Mouse (Mus musculus) hindbrain, embryonic 12.5 days (tissue): ENCODE measurements around the gene Mfap4. TPM values are rescaled to one million over a fixed set of nuclear protein-coding genes. Genes with fewer than 3 reads are reported as not detected.

Experiments used
- ATAC-seq: fragments of 200-750 bp; cut with Nextera tagmentation; 2 replicates; pipeline ENCODE4 v1.8.0; 2017; ENCODE audit warnings: moderate TSS enrichment; ENCODE audit not compliant: low FRiP score
- H3K27ac ChIP-seq: fragments of 300-500 bp; sonication (generic); 2 replicates; pipeline ENCODE4 v1.5.1; 2016; ENCODE audit warnings: mild to moderate bottlenecking
- H3K27me3 ChIP-seq: fragments of 300-500 bp; sonication (generic); 2 replicates; pipeline ENCODE4 v1.6.1; 2016; ENCODE audit warnings: mild to moderate bottlenecking
- H3K36me3 ChIP-seq: fragments of 300-500 bp; sonication (generic); 2 replicates; pipeline ENCODE4 v1.6.1; 2016; ENCODE audit warnings: mild to moderate bottlenecking
- H3K4me1 ChIP-seq: fragments of 300-500 bp; sonication (generic); 2 replicates; pipeline ENCODE4 v1.6.1; 2016
- H3K4me2 ChIP-seq: fragments of 300-500 bp; sonication (generic); replicated peaks from 2 replicates; pipeline ENCODE4 v1.6.1; 2016; ENCODE audit warnings: mild to moderate bottlenecking
- H3K4me3 ChIP-seq: fragments of 300-500 bp; sonication (generic); 2 replicates; pipeline ENCODE4 v1.5.1; 2016; ENCODE audit warnings: mild to moderate bottlenecking
- H3K9ac ChIP-seq: fragments of 300-500 bp; sonication (generic); 2 replicates; pipeline ENCODE4 v1.6.1; 2016; ENCODE audit warnings: mild to moderate bottlenecking, moderate library complexity
- H3K9me3 ChIP-seq: fragments of 300-500 bp; sonication (generic); replicated peaks from 2 replicates; pipeline ENCODE4 v1.6.1; 2016; ENCODE audit warnings: mild to moderate bottlenecking
- WGBS: fragments of 180-500 bp; shearing (Covaris S2); methylation state at CpG from one replicate; pipeline ENCODE4 v1.1.7; 2016; 5-methylcytosine and 5-hydroxymethylcytosine counted together
- polyA plus RNA-seq: library from polyadenylated mRNA; unstranded; fragments of >200 nt; fragmentation: Nextera tagmentation; extraction: Ambion mirVana; gene quantifications from 2 replicates; pipeline ENCODE4 v1.2.1, GENCODE M21; 2016

Gene Mfap4
- 131 and 160 TPM in 2 replicates for polyA plus RNA-seq

DNA sequence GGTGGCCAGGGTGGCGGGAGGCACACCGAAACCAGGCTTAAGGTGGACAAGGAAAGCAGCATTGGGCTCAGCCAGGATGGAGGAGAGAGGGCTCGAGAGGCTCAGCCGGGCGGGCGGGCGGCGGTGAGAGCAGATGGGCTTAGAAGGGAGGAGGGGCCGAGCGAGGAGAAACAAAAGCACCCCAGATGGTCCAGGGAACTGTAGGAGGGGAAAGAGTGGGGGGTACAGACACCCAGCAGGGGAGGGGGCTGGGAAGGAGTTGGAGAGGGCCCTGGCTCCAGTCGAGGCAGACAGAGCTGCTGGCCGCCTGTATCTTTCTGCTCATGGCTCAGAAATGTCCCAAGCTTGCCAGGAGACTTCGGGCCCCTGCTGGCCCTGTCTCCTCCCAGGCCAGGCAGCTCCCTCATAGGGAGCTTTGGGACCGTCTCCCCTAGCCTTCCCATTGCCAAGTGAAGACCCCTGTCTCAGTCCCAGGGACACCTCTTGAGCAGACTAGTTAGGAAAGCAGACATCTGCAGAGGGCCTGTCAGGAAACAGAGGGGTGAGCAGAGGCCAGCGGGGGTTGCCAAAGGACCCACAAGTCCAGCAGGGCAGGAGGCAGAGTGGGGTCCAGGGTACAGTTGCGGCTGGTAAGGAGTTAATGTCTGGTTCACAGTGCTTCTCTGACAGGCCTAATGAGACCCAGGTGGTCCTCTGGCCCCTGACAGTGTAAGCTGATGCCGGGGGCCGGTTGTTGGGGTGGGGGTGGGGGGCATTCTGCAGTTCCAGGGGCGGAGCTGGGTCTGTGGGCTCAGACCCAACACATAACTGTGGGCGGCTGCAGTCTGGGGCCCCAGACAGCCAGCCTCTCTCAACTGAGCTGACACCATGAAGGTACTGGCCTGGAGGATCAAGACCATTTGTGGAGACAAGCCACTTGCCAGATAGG lies at the start of gene Mfap4:
Mfap4 (plus strand) TSS at position 819 of the 928 bp plus-strand sequence.
- Histone ChIP-seq H3K9ac (peak within 1 kb of the TSS; percentile 50), H3K4me2 (peak within 1 kb of the TSS; percentile 48), H3K36me3 (peaks cover 25% of the 10 kb centered on the region), H3K4me3 (peak within 1 kb of the TSS; percentile 26), H3K9me3 (no peaks in the 10 kb centered on the region), H3K27me3 (no peaks in the 10 kb centered on the region), H3K4me1 (peaks cover 61% of the 10 kb centered on the region), H3K27ac (peak within 1 kb of the TSS; percentile 98)
- peak; percentile 80 for ATAC-seq
- 3% methylated on average over 20 of the region's 20 CpGs for WGBS

DNA sequence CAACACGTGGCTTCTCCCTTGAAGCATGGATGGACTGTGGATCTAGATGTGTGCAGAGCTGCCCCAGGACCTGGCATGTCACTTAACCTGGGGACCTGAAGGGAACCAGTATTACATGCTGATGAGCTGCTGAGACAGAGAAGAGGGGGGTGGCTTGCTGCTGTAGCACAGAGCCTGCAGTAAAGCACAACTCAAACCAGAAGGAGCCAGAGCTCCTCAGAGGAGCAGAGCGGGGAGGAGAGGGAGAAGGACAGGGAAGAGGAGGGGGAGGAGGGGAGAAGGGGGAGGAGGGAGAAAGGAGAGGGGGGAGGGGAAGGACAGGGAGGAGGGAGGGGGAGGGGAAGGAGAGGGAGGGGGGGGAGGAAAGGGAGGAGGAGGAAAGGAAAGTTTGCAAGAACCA lies 48.9 kb upstream of the Mfap4 start:
- WGBS, result 58% methylated on average over 2 of the region's 2 CpGs
- peaks cover 16% of the 10 kb centered on the region for H3K4me1 ChIP-seq
- H3K27me3 ChIP-seq, result no peaks in the 10 kb centered on the region
- H3K4me2 ChIP-seq, result no peak overlapping the region
- H3K9me3 ChIP-seq, result no peaks in the 10 kb centered on the region
- no peak overlapping the region for H3K27ac ChIP-seq
- no peak overlapping the region for H3K9ac ChIP-seq
- no peak for ATAC-seq
- H3K4me3 ChIP-seq, result no peak overlapping the region
- no peaks in the 10 kb centered on the region for H3K36me3 ChIP-seq

DNA sequence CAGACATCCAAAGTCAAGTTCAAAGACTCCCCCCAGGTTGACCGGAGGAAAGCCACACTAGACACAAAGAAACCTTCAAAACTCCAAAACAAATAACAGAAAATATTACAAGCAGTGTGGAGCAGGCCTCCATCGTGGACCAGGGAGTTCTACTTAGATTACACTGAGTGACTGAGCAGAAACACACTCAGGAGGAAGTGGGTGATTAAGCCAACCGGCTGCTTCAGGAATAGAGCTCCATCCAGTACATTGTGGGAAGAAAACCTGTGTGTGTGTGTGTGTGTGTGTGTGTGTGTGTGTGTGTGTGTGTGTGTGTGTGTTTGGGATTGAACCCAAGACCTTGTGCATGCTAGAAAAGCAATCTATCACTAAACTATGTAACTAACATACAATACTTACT lies 46.1 kb upstream of the Mfap4 start:
- Histone ChIP-seq H3K4me3 (no peak overlapping the region), H3K4me1 (peaks cover 16% of the 10 kb centered on the region), H3K27ac (no peak overlapping the region), H3K36me3 (no peaks in the 10 kb centered on the region), H3K27me3 (no peaks in the 10 kb centered on the region), H3K9ac (no peak overlapping the region), H3K9me3 (no peaks in the 10 kb centered on the region), H3K4me2 (no peak overlapping the region)
- no peak for ATAC-seq
- WGBS, result 84% methylated on average over 3 of the region's 3 CpGs

DNA sequence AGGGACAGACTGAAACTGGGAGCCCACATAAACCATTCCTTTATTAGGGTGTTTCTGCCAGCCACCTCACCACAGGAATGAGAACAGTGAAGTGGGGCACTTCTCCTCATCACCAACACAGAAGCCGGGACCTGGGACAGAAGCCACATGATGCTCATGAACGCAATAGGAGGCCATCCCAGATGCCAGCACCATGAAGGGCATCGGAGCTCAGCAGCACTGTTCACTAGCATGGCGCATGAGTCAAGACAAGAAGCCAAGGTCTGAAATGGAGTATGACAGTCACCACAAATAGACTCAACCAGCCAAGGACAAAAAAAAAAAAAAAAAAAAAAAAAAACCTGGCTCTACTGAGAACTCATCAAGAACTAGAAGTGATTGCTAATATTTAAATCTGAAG lies 44.8 kb upstream of the Mfap4 start:
- Histone ChIP-seq H3K9ac (no peak overlapping the region), H3K36me3 (no peaks in the 10 kb centered on the region), H3K27me3 (no peaks in the 10 kb centered on the region), H3K4me3 (no peak overlapping the region), H3K4me2 (no peak overlapping the region), H3K9me3 (no peaks in the 10 kb centered on the region), H3K4me1 (peaks cover 10% of the 10 kb centered on the region), H3K27ac (no peak overlapping the region)
- ATAC-seq, result no peak
- WGBS, result 94% methylated on average over 4 of the region's 4 CpGs

DNA sequence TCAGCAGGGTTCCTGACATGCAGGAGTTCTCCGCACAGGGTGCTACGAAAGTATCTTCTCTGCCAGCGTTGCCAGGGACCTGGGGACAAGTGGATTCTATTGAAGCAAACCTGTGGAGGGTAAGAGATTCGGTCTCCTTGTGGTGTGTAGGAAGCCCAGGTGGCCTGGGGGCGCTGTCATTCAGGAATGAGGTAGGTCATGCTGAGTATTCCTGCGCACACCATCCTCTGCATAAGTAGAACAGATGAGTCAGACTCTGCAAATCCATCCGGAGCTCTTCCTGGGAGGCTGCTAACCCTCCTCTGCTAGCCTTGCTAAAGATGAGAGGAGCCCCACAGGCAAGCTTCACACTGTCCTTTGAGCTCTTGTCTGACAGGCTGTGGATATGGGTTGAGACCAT lies 43.6 kb upstream of the Mfap4 start:
- H3K27ac ChIP-seq, result no peak overlapping the region
- no peaks in the 10 kb centered on the region for H3K9me3 ChIP-seq
- WGBS, result 75% methylated on average over 7 of the region's 7 CpGs
- H3K36me3 ChIP-seq, result no peaks in the 10 kb centered on the region
- H3K4me3 ChIP-seq, result no peak overlapping the region
- H3K27me3 ChIP-seq, result no peaks in the 10 kb centered on the region
- no peak overlapping the region for H3K4me2 ChIP-seq
- ATAC-seq, result no peak
- 0 out of 2 replicates have a peak, but pooled peaks cover 1% of the 10 kb centered on the region for H3K4me1 ChIP-seq
- H3K9ac ChIP-seq, result no peak overlapping the region

DNA sequence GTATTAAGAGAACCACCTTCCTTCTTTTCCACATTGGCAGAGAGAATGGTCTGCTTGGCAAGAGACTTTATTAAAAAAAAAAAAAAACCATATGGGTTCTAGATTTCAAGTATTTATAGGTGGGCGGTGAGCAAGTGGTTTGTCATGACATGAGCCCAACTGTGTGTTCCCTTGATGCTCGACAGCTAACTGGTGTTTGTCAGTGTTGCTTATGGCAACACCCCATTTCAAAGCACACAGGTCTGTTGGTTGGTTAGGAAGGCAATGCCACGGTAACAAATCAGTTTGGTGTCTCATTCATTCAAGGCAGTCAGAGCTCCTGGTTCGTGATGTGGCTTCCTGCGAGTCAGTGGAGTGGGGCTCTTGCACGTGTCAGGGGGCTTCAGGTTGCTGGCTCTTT lies 41.4 kb upstream of the Mfap4 start:
- H3K4me3 ChIP-seq, result no peak overlapping the region
- H3K27me3 ChIP-seq, result no peaks in the 10 kb centered on the region
- no peaks in the 10 kb centered on the region for H3K9me3 ChIP-seq
- no peak overlapping the region for H3K4me2 ChIP-seq
- H3K27ac ChIP-seq, result no peak overlapping the region
- ATAC-seq, result no peak
- WGBS, result 92% methylated on average over 6 of the region's 6 CpGs
- H3K4me1 ChIP-seq, result peaks cover 7% of the 10 kb centered on the region
- no peak overlapping the region for H3K9ac ChIP-seq
- no peaks in the 10 kb centered on the region for H3K36me3 ChIP-seq

DNA sequence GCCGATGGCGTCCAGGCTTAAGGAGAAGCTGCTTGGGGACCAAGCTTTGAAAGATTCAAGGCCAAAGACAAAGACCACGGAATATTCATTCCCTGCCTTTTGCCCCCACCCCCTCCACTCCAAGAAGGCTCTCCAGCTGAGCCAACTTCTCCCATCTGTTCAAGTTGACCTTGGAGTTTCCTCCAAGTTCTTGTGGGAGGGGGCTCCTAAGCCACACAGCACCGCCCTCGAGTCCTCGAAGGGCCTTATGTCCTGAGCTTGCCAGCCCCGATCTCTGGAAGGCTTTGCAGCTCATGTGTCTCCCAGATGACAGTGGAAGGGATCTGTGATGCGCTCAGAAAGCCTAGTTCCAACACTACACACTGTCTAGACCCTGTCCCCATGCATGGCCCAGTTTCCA lies 37.9 kb upstream of the Mfap4 start:
- 83% methylated on average over 8 of the region's 8 CpGs for WGBS
- peaks cover 10% of the 10 kb centered on the region for H3K4me1 ChIP-seq
- H3K9me3 ChIP-seq, result no peaks in the 10 kb centered on the region
- no peak overlapping the region for H3K9ac ChIP-seq
- no peak overlapping the region for H3K4me3 ChIP-seq
- no peak for ATAC-seq
- no peaks in the 10 kb centered on the region; the same call in 1 of the 2 replicates for H3K27me3 ChIP-seq
- no peak overlapping the region for H3K4me2 ChIP-seq
- H3K36me3 ChIP-seq, result no peaks in the 10 kb centered on the region
- no peak overlapping the region for H3K27ac ChIP-seq

DNA sequence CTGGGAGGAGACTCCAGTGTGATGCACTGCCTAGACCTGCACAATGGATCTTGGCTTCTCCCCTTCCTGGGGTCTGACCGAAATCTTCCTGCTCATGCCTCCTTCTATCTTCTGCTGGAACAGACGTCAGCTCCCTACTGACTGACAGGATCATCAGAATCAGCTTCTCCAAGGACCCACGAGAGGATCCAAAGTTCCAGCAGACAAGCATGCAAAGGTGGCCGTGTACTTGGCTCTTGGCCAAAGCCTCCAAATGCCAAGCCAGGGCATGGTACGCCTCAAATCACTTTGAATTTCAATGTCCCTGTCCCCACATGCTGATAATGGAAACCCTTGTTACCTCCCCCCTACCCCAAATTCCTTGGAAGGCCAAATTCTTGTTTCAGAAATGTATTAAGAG lies 37.2 kb upstream of the Mfap4 start:
- Histone ChIP-seq H3K36me3 (no peaks in the 10 kb centered on the region), H3K9ac (no peak overlapping the region), H3K4me3 (no peak overlapping the region), H3K4me2 (no peak overlapping the region), H3K9me3 (no peaks in the 10 kb centered on the region), H3K27ac (no peak overlapping the region), H3K27me3 (peaks cover 3% of the 10 kb centered on the region; the same call in 1 of the 2 replicates), H3K4me1 (peaks cover 13% of the 10 kb centered on the region)
- no peak for ATAC-seq
- WGBS, result 53% methylated on average over 5 of the region's 5 CpGs

DNA sequence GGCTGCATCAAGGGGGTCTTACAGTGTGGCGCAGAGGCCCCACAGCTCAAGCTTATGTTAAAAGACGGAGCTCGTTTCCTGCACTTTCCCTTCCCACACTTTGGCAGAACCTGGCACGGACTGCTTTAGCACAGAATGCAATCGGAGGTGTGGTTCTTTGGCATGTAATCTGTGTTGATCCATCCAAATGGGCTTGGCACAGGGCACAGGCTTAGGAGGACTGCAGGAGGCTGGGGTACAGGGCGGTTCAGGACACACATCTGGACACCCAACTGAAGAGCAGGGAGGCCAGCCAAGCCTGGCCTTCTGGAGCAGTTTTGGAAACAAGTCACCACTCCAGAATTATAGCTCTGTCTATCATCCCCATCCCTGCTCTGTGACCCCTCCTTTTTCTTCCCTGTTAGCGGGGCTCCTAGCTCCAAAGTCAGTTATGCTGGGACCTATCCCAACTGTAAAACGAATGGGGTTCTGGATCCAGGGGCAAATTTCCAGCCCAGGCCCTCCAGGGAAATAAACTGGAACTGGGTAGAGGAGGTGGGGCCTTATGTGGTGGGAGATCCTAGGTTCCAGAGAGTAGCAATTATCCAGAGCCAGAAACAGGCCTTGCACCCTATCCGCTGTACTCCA lies 36.5 kb upstream of the Mfap4 start:
- Histone ChIP-seq H3K9me3 (no peaks in the 10 kb centered on the region), H3K36me3 (no peaks in the 10 kb centered on the region), H3K27ac (no peak overlapping the region), H3K4me2 (no peak overlapping the region), H3K4me3 (no peak overlapping the region), H3K9ac (no peak overlapping the region), H3K27me3 (peaks cover 3% of the 10 kb centered on the region; the same call in 1 of the 2 replicates), H3K4me1 (peaks cover 20% of the 10 kb centered on the region)
- WGBS, result 75% methylated on average over 9 of the region's 9 CpGs
- ATAC-seq, result no peak

DNA sequence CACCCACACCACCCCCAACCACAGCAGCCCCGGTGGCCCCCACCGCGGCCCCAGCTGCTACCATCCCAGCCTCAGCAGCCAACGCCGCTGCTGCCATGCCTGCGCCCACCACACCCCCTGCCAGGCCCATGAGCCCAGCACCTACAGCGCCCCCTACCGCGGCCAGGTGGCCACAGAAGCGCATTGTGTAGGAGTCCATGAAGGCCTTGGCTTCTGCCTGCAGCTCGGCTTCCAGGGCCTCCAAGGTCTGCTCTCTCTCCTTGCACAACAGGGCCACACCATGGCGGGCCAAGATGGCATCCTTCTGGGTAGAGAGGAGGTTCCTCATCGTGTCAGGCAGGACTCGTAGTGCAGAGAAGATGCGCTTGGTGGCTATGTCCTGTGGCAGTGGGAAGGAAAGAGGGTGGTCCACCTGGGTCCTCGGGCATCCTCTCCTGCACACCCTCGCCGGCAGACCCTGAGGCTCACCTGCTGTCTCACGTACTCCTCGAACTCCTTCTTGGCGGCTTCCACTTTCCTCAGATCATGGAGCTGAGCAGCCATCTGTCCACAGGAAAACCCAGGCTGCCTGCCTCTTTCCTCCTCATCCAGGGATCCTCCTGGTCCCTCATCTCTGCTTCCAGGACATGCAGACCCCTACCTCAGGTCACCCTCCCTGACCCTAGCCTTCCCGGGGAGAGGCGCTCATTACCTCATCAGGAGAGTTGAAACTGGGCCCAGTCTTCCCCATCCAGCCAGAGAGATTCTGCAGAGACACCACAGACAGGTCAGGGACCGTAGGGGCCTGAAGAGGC lies 35.5 kb upstream of the Mfap4 start:
- H3K27ac ChIP-seq, result no peak overlapping the region
- H3K36me3 ChIP-seq, result no peaks in the 10 kb centered on the region
- no peaks in the 10 kb centered on the region for H3K9me3 ChIP-seq
- H3K4me3 ChIP-seq, result no peak overlapping the region
- H3K4me2 ChIP-seq, result no peak overlapping the region
- ATAC-seq, result no peak
- H3K4me1 ChIP-seq, result peaks cover 26% of the 10 kb centered on the region
- no peak overlapping the region for H3K9ac ChIP-seq
- H3K27me3 ChIP-seq, result peaks cover 3% of the 10 kb centered on the region; the same call in 1 of the 2 replicates
- 76% methylated on average over 24 of the region's 24 CpGs for WGBS

DNA sequence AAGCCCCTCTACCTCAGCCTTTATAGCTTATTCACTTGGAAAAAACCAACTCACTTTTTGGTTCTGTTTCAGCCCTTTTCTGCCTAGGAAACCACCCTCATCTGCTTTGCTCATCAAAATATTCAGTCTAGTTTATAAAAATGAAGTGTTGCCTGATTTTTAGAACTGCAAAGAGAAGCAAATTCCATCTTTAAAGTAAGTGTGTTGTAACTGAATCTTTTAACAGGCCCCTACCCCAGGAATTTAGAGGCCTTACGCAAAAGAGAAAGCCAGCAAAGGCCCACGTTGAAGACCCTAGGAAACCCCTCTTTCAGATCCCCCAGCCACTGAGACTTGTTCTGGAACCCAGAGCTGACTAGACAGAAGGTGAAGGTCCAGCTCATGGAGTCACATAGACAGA lies 21.2 kb upstream of the Mfap4 start:
- Histone ChIP-seq H3K9me3 (no peaks in the 10 kb centered on the region), H3K4me2 (no peak overlapping the region), H3K36me3 (no peaks in the 10 kb centered on the region), H3K9ac (no peak overlapping the region), H3K27ac (no peak overlapping the region), H3K27me3 (no peaks in the 10 kb centered on the region), H3K4me1 (no peaks in the 10 kb centered on the region), H3K4me3 (no peak overlapping the region)
- ATAC-seq, result no peak
- 74% methylated on average over 2 of the region's 2 CpGs for whole genome bisulfite sequencing

DNA sequence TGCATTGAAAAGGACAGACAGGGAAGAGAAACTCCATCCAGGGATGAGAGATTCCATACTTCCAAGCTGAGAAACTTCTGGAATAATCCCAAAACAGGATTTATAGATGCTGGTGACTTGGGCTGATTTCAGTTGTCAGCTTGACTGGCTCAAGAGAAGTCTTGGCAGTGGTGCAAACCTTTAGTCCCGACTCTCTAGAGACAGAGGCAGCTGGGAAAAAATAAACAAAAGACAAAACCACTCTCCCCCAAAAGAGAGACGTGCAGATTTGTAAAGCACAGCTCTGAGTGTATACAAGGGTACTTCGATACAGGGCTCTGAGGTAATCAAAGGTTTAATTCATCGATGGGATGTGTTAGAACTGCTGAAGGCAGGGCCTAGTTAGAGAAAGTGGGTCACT lies 19.8 kb upstream of the Mfap4 start:
- H3K27me3 ChIP-seq, result no peaks in the 10 kb centered on the region
- no peak overlapping the region for H3K4me2 ChIP-seq
- WGBS, result 62% methylated on average over 4 of the region's 4 CpGs
- H3K36me3 ChIP-seq, result no peaks in the 10 kb centered on the region
- H3K4me3 ChIP-seq, result no peak overlapping the region
- no peaks in the 10 kb centered on the region for H3K4me1 ChIP-seq
- ATAC-seq, result no peak
- H3K9me3 ChIP-seq, result no peaks in the 10 kb centered on the region
- no peak overlapping the region for H3K27ac ChIP-seq
- H3K9ac ChIP-seq, result no peak overlapping the region
